Mouse (Mus musculus) kidney, postnatal 36 days (tissue): Measurements from ENCODE around the gene Fpr1.
"Not testable (repeated sequence)": the region's sequence is repeated elsewhere in the genome, so short reads cannot be mapped to it uniquely, and the experiment has no call there.

Source experiments
- DNase-seq, 2 experiments: peaks; one replicate each; pipeline ENCODE4 v3.0.0; 2021 to 2022; ENCODE audit warnings: mixed read lengths in 2 of 2

Fpr1 gene

GRCm38 (mm10) chr17:17849906-17850712 lies 33.6 kb downstream of the Fpr1 start:
- no peak for DNase-seq

- no peak for DNase-seq
Measured at GRCm38 (mm10) chr17:17848988-17849387, 34.8 kb downstream of the Fpr1 start.

- DNase-seq: peak in 1 of 2 experiments; percentile 55
Measured at GRCm38 (mm10) chr17:17845187-17846027, 38.3 kb downstream of the Fpr1 start.

GRCm38 (mm10) chr17:17844606-17845005 lies 39.1 kb downstream of the Fpr1 start:
- DNase-seq: not testable (repeated sequence)

- no peak for DNase-seq
Measured at GRCm38 (mm10) chr17:17843534-17844261, 40.0 kb downstream of the Fpr1 start.

GRCm38 (mm10) chr17:17840796-17841195 lies 42.9 kb downstream of the Fpr1 start:
- DNase-seq: no peak

GRCm38 (mm10) chr17:17839276-17839675 lies 44.5 kb downstream of the Fpr1 start:
- no peak for DNase-seq

- DNase-seq: peak; percentile 98 to 99
Measured at GRCm38 (mm10) chr17:17837919-17838701, 45.6 kb downstream of the Fpr1 start.

- DNase-seq: peak; percentile 18 to 40
Measured at GRCm38 (mm10) chr17:17837426-17837825, 46.3 kb downstream of the Fpr1 start.

GRCm38 (mm10) chr17:17836101-17836500 lies 47.6 kb downstream of the Fpr1 start:
- DNase-seq: no peak

- DNase-seq: peak; percentile 41 to 68
Measured at GRCm38 (mm10) chr17:17834896-17835295, 48.8 kb downstream of the Fpr1 start.

GRCm38 (mm10) chr17:17830731-17831130 lies 53.0 kb downstream of the Fpr1 start:
- no peak for DNase-seq

GRCm38 (mm10) chr17:17829816-17830535 lies 53.8 kb downstream of the Fpr1 start:
- no peak for DNase-seq

GRCm38 (mm10) chr17:17829052-17829785 lies 54.5 kb downstream of the Fpr1 start:
- peak in 1 of 2 experiments; percentile 19 for DNase-seq

GRCm38 (mm10) chr17:17828191-17828981 lies 55.4 kb downstream of the Fpr1 start:
- peak; percentile 31 to 58 for DNase-seq

- peak; percentile 74 to 82 for DNase-seq
Measured at GRCm38 (mm10) chr17:17827658-17828190, 56.0 kb downstream of the Fpr1 start.

- peak; percentile 95 for DNase-seq
Measured at GRCm38 (mm10) chr17:17826751-17827657, 56.7 kb downstream of the Fpr1 start, which contains the start of gene Spaca6. Gene Spaca6 (plus strand): TSS chr17:17827158.
